Mouse (Mus musculus) cerebellum, postnatal 14 days (tissue): ENCODE results near the gene Atp5d.

Experiments
- DNase-seq, 2 experiments: peaks; one replicate each; pipeline ENCODE4 v3.0.0; 2021; ENCODE audit warnings: mixed read lengths in 2 of 2

The Atp5d gene

GRCm38 (mm10) chr10:80141786-80142529, 3.5 kb downstream of the Atp5d start:
- DNase-seq, result peak; percentile 95 to 96

DNA sequence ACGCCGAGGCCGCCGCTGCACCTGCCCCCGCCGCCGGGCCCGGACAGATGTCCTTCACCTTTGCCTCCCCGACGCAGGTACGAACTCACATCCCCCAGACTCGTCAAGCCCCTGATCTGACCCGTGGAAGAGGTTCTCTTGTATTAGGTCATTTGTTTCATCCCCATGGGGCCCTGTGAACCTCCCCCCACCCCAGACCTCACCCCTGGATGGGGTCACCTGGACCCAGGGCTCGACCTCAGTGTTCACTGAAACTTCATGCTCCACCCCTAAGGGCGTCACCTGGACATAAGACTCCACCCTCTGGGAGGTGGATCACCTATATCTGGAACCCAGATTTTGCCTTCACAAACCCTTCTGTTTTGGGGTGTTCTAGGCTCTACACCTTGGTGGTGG, 4.1 kb downstream of the Atp5d start:
- DNase-seq, result no peak

DNA sequence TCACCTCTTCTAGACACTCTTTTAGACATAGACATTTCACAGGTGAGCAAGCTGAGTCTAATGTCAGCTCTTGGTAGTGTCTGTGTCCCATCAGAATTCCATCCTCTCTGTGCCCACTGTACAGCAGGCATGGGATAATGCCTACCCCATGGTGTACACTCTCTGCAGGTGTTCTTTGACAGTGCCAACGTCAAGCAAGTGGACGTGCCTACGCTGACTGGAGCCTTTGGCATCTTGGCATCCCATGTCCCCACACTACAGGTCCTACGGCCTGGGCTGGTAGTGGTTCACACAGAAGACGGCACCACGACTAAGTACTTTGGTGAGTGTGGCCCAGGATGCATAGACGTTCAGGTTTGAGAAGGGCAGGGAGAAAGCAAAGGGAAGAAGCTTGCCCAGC, 5.2 kb downstream of the Atp5d start:
- peak in 1 of 2 experiments; percentile 34 for DNase-seq

DNA sequence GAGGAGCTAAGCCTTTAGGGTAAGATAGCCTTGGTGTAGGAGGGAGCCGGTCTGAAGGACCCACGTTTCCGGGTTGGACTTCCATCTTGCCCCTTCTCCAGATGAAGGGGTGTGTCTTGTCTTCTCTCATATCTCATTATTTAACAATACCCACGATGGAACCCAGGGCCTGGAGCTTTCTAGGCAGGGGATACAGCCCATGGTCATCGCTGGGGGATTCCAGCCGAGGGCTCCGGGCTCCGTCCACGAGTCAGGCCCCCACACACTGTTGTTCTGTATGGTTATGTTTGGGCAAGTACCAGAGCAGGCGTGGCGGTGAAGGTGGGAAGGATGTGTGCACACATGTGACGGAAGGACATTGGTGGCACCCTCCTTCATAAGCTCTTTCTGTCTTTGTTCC, 5.7 kb downstream of the Atp5d start:
- peak in 1 of 2 experiments; percentile 16 for DNase-seq

GRCm38 (mm10) chr10:80144864-80145838, 6.7 kb downstream of the Atp5d start:
- peak; percentile 86 to 92 for DNase-seq

DNA sequence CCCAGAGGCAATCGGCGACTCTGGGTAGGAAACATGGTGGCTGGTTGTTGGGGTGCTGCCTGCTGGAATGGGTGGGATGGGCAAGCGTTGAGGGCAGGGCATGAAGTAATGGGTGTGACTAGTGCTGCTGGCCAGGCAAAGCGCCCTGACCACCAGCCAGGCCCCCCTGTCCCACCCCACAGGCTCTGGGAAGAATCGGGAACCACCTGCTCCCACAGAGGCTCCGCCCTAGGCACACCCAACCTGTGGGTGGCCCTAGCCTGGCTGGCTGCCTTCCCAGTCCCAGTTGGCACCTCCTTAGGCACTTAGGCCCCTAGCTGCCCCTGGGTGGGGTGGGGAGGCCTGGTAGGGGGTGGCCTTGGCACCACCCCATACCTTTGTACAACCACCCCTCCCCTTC, 7.5 kb downstream of the Atp5d start:
- peak; percentile 54 to 69 for DNase-seq

DNA sequence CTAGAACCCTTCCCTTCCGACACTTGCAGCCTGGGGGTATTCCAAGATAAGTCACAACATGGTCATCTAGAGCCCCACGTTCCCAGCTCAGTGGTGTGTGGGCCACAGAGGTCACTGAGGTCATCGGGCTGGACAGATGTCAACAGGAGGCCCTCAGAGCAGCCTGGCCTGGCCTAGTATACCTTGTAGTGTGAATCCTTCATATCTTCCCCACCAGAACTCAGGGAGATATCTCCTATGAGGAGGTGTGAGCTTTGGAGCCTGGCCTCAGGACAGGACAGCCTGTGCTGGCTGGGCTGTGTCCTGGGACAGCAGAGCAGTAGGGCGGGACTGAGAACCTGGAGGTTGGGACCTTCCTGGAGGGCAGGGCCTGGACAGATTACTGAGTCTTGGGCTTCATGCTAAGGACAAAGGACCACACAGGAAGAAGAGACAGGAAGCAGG, 8.2 kb downstream of the Atp5d start:
- peak in 1 of 2 experiments; percentile 33 for DNase-seq

DNA sequence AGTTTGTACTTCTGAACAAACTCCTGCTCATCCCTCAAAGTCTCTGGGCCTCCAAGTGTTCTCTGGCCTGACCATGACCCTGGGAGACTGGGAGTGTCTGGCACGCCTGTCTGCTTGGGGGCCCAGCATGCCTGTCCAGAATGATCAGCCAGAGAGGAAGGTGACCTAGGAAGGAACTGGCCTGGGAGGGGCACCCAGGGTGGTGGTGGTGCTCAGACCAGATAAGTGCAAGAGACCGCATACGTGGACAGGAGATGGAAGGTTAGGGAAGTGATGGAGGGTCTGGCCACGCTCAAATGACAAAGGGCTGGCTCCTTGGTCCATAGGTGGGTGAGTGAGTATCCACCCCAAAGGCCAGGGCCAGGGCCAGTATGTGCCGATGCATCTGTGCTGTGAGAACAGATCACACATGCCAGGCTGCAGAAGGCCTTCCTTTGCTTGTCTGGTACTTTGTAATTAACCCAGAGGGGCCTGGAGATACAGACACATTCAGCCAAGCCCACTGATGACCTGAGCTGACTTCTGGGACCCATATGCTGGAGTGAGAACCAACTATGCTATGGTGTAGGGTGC, 8.8 kb downstream of the Atp5d start:
- DNase-seq, result peak in 1 of 2 experiments; percentile 36

- DNase-seq, result peak; percentile 75 to 84
Observed at GRCm38 (mm10) chr10:80147719-80148601, 9.5 kb downstream of the Atp5d start, which contains the start of gene Midn. Gene Midn (plus strand): TSS chr10:80148272.

GRCm38 (mm10) chr10:80148610-80149290, 10.3 kb downstream of the Atp5d start:
- peak; percentile 95 to 97 for DNase-seq

DNA sequence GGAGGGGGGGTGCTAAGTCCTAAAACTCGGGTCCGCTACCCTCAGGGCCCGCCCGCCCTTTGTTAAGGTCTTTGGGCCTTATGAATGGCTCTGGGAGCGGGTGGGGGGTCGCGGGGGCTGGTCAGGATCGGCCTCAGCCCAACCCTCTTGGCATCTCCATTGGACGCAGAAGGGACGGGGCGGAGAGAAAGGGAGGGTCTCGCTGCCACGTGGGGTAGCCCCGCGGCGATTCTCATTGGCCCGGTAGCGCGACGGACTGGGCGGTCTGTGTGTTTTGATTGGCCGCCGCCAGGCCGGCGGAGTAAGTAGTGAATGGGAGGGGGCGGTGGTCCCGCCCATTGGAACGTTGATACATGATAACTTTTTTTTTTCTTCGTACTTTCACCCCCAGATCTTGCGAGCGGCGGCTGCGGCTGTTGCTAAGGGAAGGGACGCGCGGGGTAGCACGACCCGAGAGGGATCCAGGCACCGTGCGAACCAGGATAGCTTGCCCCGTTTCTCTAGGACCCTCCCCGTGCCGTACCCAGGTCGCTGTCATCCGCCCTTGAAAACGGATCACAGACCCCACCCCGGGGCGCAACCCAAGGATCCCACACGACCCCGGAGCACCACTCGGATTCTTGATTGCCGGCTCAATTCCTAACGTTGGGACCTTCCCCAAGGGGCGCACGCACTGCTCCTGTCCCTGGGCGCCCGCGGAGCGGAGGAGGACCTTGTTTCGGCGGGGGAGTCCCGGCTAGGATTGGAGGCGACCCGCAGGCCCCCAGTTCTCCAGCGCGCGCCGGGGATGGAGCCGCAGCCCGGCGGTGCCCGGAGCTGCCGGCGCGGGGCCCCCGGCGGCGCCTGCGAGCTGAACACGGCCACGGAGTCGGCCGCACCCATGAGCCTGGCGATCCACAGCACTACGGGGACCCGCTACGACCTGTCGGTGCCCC, 11.1 kb downstream of the Atp5d start:
- DNase-seq, result peak; percentile 98 to 99

- peak; percentile 80 to 82 for DNase-seq
Observed at GRCm38 (mm10) chr10:80150226-80151210, 12.1 kb downstream of the Atp5d start.

DNA sequence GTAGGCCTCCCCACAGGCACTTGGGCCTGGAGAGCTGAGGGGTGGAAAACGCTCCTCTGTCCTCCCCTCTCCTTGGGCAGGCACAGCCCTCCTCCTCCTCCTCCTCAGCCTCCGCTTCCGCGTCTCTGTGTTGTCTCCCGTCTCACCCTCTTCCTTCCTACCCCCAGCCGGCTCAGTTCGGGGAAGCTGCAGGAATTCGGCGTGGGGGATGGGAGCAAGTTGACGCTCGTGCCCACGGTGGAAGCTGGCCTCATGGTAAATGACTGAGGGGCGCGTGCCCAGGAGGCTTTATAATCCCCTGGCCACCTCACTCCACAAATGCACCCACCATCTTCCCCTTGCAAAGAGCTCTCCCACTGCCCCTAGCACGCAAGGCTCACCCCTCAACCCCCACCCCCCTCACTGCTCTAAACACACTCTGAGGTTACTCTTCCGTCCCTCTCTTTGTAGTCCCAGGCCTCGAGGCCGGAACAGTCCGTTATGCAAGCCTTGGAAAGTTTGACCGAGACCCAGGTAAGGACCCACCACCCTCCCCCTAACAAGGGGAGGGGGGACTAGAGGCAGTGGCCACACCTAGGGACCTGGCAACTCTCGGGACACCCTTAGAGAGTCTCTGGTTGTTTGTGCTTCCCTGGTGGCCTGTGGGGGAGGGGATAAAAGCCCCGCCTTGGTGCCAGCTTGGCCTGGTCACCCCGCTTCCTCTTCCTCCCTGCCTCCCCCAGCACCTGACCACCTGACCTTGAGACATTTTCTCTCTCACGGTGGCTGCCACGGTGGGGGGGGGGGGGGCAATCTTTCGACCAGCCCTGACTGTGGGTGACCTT, 13.0 kb downstream of the Atp5d start:
- DNase-seq, result peak; percentile 70 to 79

- DNase-seq, result peak in 1 of 2 experiments; percentile 47
Observed at GRCm38 (mm10) chr10:80152071-80152872, 13.8 kb downstream of the Atp5d start.

DNA sequence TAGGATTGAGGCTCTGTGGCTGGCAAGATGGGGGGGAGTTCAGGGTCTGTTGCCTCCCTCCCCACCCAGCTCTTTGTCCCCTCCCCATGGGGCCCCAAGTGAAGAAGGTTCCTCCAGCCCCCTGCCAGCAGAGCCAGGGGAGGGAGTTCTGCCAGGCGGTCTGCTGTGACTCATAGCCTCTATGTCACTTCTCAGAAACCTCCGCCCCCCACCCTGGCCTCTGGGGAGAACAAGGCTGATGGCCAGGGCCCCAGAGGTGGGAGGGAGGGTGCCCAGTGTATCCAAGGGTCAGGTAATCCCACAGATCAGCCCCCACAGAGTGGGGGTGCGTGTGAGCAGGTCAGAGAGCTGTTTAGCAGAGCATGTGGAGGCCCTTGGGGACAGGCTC, 14.4 kb downstream of the Atp5d start:
- peak in 1 of 2 experiments; percentile 38 for DNase-seq

GRCm38 (mm10) chr10:80153713-80154112, 15.3 kb downstream of the Atp5d start:
- DNase-seq, result no peak

- DNase-seq, result peak in 1 of 2 experiments; percentile 10
Observed at GRCm38 (mm10) chr10:80154384-80154783, 16.0 kb downstream of the Atp5d start.
